Mouse (Mus musculus): Measurements from ENCODE around the gene Eya4.

Gene Eya4

DNA sequence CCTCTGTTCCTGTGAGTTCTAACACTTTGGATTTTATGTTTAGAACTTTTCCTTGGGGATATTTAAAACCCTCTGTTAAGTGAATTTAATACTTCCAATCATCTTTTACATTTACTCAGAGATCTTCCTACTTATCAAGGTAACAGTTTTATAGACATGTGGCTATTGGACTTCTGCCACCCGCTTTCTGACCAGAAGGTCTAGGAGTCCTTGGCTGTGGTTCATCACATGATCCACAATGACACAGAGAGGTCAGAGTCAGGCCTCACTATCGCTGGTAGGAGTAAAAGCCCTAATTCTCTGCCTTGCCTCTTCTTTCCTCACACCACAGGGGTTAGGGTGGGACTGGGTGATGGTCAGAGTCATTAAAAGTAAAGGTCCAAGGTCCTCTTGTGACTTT is 277.2 kb downstream of the Eya4 start:
- no peak for DNase-seq (ENCODE audit: low read depth, low spot score)

- DNase-seq (ENCODE audit: low read depth, low spot score) = no peak
These were observed 286.9 kb downstream of the Eya4 start for GRCm38 (mm10) chr10:23063637-23064036.

DNA sequence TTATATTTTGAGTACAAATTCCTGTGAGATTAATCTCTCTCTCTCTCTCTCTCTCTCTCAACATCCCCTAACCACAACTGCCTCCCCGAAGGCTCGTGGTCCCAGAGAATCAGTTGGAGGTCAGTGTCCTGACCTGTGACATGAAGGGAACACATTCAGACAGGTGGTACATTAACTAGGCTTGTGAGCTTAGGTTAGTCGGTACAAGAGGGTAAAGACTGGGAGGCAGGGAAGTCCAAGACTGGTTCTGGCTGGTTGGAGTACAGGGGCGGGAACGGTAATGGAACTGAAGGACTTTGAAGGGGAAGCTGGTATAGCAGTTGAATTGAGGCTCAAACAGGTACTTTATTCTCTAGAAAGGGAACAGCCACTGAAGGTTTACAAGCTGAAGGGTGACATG is 287.9 kb downstream of the Eya4 start:
- DNase-seq (ENCODE audit: low read depth, low spot score) = no peak

DNA sequence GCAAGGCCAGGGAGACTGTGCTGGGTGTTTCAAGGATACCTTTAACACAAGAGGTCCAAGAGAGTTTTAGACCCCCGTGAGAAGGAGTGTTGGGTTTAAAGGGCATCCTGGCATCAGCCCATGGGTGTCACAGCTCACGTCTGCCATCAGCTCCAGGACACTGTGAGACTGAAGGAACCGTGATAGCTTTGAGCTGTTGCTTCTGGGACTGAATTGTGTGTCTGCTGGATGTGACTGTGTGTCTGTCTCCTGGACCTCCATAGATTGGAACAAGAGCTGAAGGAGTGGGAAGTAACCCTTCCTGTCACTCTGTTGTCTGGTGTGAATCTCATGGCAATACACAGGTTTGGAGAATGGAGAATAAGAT is 289.9 kb downstream of the Eya4 start:
- DNase-seq (ENCODE audit: low read depth, low spot score) = no peak

DNA sequence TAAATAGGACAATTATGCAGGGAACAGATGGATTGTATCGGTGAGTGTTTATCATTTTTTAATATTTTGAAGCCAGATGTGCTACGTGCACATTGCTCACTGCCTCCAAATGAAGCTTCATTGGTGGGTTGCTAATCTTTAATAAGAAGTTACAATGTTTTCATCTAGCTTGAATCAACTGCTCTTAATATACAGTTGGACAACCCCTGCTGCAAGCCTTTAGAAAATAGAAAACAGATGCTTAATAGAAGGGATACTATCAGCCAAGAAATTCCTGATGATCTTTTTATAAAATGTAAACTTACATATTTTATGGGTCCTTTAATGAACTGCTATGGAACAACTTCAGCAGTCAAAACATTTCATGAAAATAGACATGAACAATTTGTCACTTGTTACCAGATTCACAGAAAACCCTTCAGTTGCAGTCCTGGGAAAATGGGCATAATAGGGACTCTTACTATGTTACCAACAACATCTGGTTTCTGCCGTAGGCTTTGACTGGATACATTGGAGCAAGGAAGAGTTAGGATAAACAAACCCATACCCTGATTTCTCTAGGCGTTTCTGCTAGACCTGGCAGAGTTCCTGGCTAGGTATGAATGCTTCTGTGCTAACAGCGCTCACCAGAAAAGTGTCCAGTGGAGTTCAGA is 290.4 kb downstream of the Eya4 start:
- no peak for DNase-seq (ENCODE audit: low read depth, low spot score)

- no peak for DNase-seq (ENCODE audit: low read depth, low spot score)
These were observed 297.1 kb downstream of the Eya4 start for GRCm38 (mm10) chr10:23053379-23053915.
